Mouse (Mus musculus): Measurements from ENCODE around the gene Rnf144a. TPM values are rescaled to one million over a fixed set of nuclear protein-coding genes. Genes with fewer than 3 reads are reported as not detected.

Gene Rnf144a
- total and polyA plus RNA-seq, 2 experiments = 2.0 to 2.3 TPM

DNA sequence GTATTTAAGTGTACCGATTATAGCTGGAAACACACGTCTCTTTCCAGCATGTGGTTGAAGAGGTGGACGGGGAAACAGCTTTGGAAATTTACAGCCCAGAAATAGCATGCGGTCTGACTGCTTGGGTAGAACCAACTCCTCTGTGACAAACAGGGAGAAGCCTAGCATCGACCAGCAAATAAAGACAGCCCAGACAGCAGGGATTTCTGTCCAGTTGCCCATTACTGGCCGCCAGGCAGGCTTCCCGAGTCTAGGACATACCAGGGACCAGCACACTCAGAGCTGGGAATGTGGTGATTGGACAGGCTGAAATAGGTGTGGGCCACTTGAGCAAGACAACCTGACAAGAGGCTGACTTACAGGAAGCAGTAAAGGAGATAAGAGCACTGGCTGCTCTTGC is 35.3 kb downstream of the Rnf144a start:
- TF ChIP-seq CTCF (IDR thresholded peaks at IDR 0.05; ENCODE audit: low read depth, low read length) (no peak), POLR2A (IDR thresholded peaks at IDR 0.05; ENCODE audit: extremely low read depth, insufficient read depth, low read length) (no peak)
- H3K9ac ChIP-seq (ENCODE audit: low read depth, low read length) = no peak overlapping the region
- H3K36me3 ChIP-seq (ENCODE audit: control insufficient read depth, insufficient read depth, low read length) = no peaks in the 10 kb centered on the region; the same call in 1 of the 2 replicates
- H3K4me3 ChIP-seq (ENCODE audit: insufficient read depth, low read depth, low read length) = no peak overlapping the region
- DNase-seq (ENCODE audit: extremely low read depth, low read depth, low spot score) = no peak
- H3K4me1 ChIP-seq (ENCODE audit: control insufficient read depth, insufficient read depth, low read length) = no peaks in the 10 kb centered on the region
- H3K79me2 ChIP-seq (ENCODE audit: control insufficient read depth, insufficient read depth, low read length) = no peaks in the 10 kb centered on the region
- H3K27ac ChIP-seq (replicated peaks; ENCODE audit: insufficient read depth, low read depth, low read length) = no peak overlapping the region
- H3K27me3 ChIP-seq (ENCODE audit: control insufficient read depth, insufficient read depth, low read length) = no peaks in the 10 kb centered on the region
- 85% methylated on average over 7 of the region's 7 CpGs for WGBS

DNA sequence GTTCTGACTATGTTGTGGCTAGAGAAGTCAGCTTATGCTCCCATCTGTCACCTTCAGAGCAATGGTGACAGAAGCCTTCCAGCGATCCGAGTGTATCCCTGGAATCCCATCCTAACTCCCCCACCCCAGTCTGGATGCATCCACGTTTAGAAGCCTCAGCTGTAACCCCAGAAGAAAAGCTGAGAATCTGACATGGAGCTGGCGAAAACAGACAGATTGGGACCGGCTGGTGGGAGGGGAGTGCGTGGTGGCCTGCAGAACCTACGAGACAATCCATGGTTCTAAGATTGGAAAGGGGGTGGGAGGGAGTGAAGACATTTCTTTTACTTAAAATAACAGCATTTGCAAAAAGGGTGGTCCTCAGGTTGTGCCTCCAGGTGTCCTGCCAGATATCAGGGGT is 37.4 kb downstream of the Rnf144a start:
- Histone ChIP-seq H3K27ac (replicated peaks; ENCODE audit: insufficient read depth, low read depth, low read length) (no peak overlapping the region), H3K4me1 (ENCODE audit: control insufficient read depth, insufficient read depth, low read length) (no peaks in the 10 kb centered on the region), H3K36me3 (ENCODE audit: control insufficient read depth, insufficient read depth, low read length) (no peaks in the 10 kb centered on the region; the same call in 1 of the 2 replicates), H3K79me2 (ENCODE audit: control insufficient read depth, insufficient read depth, low read length) (no peaks in the 10 kb centered on the region), H3K9ac (ENCODE audit: low read depth, low read length) (no peak overlapping the region), H3K27me3 (ENCODE audit: control insufficient read depth, insufficient read depth, low read length) (no peaks in the 10 kb centered on the region), H3K4me3 (ENCODE audit: insufficient read depth, low read depth, low read length) (no peak overlapping the region)
- TF ChIP-seq POLR2A (IDR thresholded peaks at IDR 0.05; ENCODE audit: extremely low read depth, insufficient read depth, low read length) = no peak
- TF ChIP-seq CTCF (IDR thresholded peaks at IDR 0.05; ENCODE audit: low read depth, low read length) = no peak
- DNase-seq (ENCODE audit: extremely low read depth, low read depth, low spot score) = no peak
- 93% methylated on average over 7 of the region's 7 CpGs for WGBS

DNA sequence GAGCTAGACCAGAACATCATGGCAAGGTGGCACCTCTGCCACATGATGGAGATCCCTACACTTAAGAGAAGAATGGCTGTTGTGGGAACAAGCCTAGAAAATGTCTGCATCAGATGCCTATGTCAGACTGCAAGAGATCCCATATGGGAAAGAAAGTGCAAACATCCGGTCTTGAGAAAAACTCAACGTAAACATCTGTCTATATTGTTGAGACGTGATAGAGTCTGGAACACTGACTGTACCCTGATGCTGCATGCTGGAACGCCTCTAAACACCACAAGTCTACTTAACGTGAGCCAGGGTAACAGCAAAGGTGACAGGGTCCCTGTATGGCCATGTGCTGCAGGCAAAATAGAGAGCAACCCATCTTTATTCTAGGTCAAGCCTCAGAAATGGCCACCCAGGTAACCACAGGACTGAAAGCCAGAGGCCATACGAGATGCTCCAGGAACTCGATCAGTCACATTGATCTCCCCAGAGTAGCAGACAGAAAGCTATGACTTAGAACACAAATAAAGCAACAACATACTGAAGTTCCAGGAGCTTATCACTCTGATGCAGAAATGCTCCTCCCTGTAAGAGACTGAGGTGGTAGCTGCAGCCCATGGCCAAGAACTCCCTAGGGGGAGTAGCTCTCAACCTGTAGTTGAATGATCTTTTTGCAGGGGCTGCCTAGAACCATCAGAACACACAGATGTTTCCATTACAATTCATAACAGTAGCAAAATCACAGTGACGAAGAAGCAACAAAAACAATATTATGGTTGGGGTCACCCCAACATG is 38.3 kb downstream of the Rnf144a start:
- H3K79me2 ChIP-seq (ENCODE audit: control insufficient read depth, insufficient read depth, low read length) = no peaks in the 10 kb centered on the region
- TF ChIP-seq CTCF (IDR thresholded peaks at IDR 0.05; ENCODE audit: low read depth, low read length) = no peak
- no peak for TF ChIP-seq POLR2A (IDR thresholded peaks at IDR 0.05; ENCODE audit: extremely low read depth, insufficient read depth, low read length)
- no peaks in the 10 kb centered on the region for H3K27me3 ChIP-seq (ENCODE audit: control insufficient read depth, insufficient read depth, low read length)
- no peak for DNase-seq (ENCODE audit: extremely low read depth, low read depth, low spot score)
- H3K27ac ChIP-seq (replicated peaks; ENCODE audit: insufficient read depth, low read depth, low read length) = no peak overlapping the region
- no peak overlapping the region for H3K4me3 ChIP-seq (ENCODE audit: insufficient read depth, low read depth, low read length)
- H3K9ac ChIP-seq (ENCODE audit: low read depth, low read length) = no peak overlapping the region
- 89% methylated on average over 8 of the region's 8 CpGs for WGBS
- no peaks in the 10 kb centered on the region for H3K4me1 ChIP-seq (ENCODE audit: control insufficient read depth, insufficient read depth, low read length)
- H3K36me3 ChIP-seq (ENCODE audit: control insufficient read depth, insufficient read depth, low read length) = no peaks in the 10 kb centered on the region; the same call in 1 of the 2 replicates

DNA sequence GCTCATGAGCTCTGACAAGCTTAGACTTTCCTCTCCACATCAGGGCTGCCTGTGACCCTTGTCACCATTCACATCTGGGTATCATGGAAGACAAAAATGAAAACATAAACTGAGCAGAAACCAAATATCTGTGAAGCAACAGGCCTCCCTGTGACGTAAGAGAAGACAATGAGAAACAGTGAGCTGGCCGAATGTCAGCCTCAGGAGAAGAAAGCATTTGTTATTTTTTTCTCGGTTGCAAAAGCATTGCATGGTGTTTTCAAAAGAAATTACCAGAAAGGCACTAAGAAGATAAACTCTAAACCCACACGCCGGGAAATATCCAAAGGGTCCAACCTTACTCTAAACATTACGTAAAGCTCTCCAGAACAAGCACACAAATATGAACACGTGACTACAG is 41.3 kb downstream of the Rnf144a start:
- no peak overlapping the region for H3K9ac ChIP-seq (ENCODE audit: low read depth, low read length)
- no peak overlapping the region for H3K4me3 ChIP-seq (ENCODE audit: insufficient read depth, low read depth, low read length)
- no peak for TF ChIP-seq POLR2A (IDR thresholded peaks at IDR 0.05; ENCODE audit: extremely low read depth, insufficient read depth, low read length)
- no peak for TF ChIP-seq CTCF (IDR thresholded peaks at IDR 0.05; ENCODE audit: low read depth, low read length)
- DNase-seq (ENCODE audit: extremely low read depth, low read depth, low spot score) = no peak
- no peaks in the 10 kb centered on the region for H3K79me2 ChIP-seq (ENCODE audit: control insufficient read depth, insufficient read depth, low read length)
- no peak overlapping the region for H3K27ac ChIP-seq (replicated peaks; ENCODE audit: insufficient read depth, low read depth, low read length)
- no peaks in the 10 kb centered on the region for H3K36me3 ChIP-seq (ENCODE audit: control insufficient read depth, insufficient read depth, low read length)
- H3K27me3 ChIP-seq (ENCODE audit: control insufficient read depth, insufficient read depth, low read length) = no peaks in the 10 kb centered on the region
- WGBS = 90% methylated on average over 7 of the region's 7 CpGs
- no peaks in the 10 kb centered on the region for H3K4me1 ChIP-seq (ENCODE audit: control insufficient read depth, insufficient read depth, low read length)

DNA sequence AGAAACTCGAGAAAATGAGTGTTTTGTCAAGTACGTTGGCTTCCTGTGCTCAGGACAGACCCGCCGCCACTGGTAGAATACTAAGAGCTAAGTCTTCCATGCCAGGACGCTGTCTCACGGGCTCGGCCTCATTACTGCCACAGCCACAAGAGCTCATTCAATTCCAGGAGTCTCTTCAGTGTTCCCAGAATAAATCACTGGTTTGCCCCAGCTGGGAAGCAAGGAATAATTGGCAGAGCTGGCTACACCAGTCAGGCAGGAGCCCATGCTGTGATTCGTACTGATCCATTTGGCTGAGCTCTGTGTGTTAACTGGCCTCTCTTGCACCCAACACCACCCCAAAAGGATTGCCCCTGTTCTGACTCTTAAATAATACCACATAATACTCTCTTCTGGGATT is 45.0 kb downstream of the Rnf144a start:
- no peak for DNase-seq (ENCODE audit: extremely low read depth, low read depth, low spot score)
- no peaks in the 10 kb centered on the region for H3K27me3 ChIP-seq (ENCODE audit: control insufficient read depth, insufficient read depth, low read length)
- no peak overlapping the region for H3K27ac ChIP-seq (replicated peaks; ENCODE audit: insufficient read depth, low read depth, low read length)
- 93% methylated on average over 8 of the region's 8 CpGs for WGBS
- H3K4me1 ChIP-seq (ENCODE audit: control insufficient read depth, insufficient read depth, low read length) = peaks cover 2% of the 10 kb centered on the region; the same call in 1 of the 2 replicates
- H3K36me3 ChIP-seq (ENCODE audit: control insufficient read depth, insufficient read depth, low read length) = no peaks in the 10 kb centered on the region
- no peak overlapping the region for H3K4me3 ChIP-seq (ENCODE audit: insufficient read depth, low read depth, low read length)
- H3K9ac ChIP-seq (ENCODE audit: low read depth, low read length) = no peak overlapping the region
- no peaks in the 10 kb centered on the region for H3K79me2 ChIP-seq (ENCODE audit: control insufficient read depth, insufficient read depth, low read length)
- TF ChIP-seq CTCF (IDR thresholded peaks at IDR 0.05; ENCODE audit: low read depth, low read length) (no peak), POLR2A (IDR thresholded peaks at IDR 0.05; ENCODE audit: extremely low read depth, insufficient read depth, low read length) (no peak)

DNA sequence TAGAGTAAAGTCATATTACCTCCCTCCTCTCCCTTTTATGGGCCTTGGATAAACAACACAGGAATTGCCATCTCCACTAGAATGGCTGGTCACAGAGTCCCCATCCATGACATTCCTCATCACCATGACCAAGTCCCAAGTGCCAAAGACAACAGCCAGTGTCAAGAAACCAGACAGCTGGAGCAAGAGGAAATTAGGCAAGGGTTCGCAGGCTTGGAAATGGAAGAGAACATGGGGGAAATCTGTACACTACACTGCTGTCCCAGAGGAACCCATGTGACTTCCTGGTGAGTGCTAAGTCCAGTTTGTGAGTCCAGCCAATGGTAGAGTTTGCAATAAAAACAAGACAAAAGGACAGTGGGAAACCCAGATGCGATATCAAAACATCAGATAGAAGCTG is 47.7 kb downstream of the Rnf144a start:
- Histone ChIP-seq H3K79me2 (ENCODE audit: control insufficient read depth, insufficient read depth, low read length) (no peaks in the 10 kb centered on the region), H3K36me3 (ENCODE audit: control insufficient read depth, insufficient read depth, low read length) (no peaks in the 10 kb centered on the region), H3K27me3 (ENCODE audit: control insufficient read depth, insufficient read depth, low read length) (no peaks in the 10 kb centered on the region), H3K27ac (replicated peaks; ENCODE audit: insufficient read depth, low read depth, low read length) (no peak overlapping the region), H3K4me1 (ENCODE audit: control insufficient read depth, insufficient read depth, low read length) (peaks cover 2% of the 10 kb centered on the region; the same call in 1 of the 2 replicates), H3K4me3 (ENCODE audit: insufficient read depth, low read depth, low read length) (no peak overlapping the region), H3K9ac (ENCODE audit: low read depth, low read length) (no peak overlapping the region)
- 35% methylated on average over 2 of the region's 2 CpGs for WGBS
- no peak for TF ChIP-seq CTCF (IDR thresholded peaks at IDR 0.05; ENCODE audit: low read depth, low read length)
- TF ChIP-seq POLR2A (IDR thresholded peaks at IDR 0.05; ENCODE audit: extremely low read depth, insufficient read depth, low read length) = no peak
- DNase-seq (ENCODE audit: extremely low read depth, low read depth, low spot score) = peak; percentile 75
